Mouse (Mus musculus): ENCODE measurements around the gene Fcgr3. TPM values are rescaled to one million over a fixed set of nuclear protein-coding genes. Genes with fewer than 3 reads are reported as not detected.
A peak's percentile ranks its signal among the peaks of the same experiment; 100 is the strongest.

Fcgr3 gene
- polyA plus RNA-seq, 1 experiment from 2014 or later: 8.3 TPM

GRCm38 (mm10) chr1:171049263-171049662 is 15.5 kb downstream of the Fcgr3 start:
- H3K4me1 ChIP-seq (ENCODE audit: control insufficient read depth, insufficient read depth, low read length): no peaks in the 10 kb centered on the region
- DNase-seq (ENCODE audit: low spot score) (no peak), ATAC-seq (no peak)
- H3K9me3 ChIP-seq (replicated peaks; ENCODE audit: control insufficient read depth, low read length): no peaks in the 10 kb centered on the region
- H3K27ac ChIP-seq (ENCODE audit: low read depth, low read length): no peak overlapping the region
- H3K4me2 ChIP-seq (ENCODE audit: low read length): no peak overlapping the region
- H3K36me3 ChIP-seq (ENCODE audit: control insufficient read depth, insufficient read depth, low read length): no peaks in the 10 kb centered on the region
- H3K9ac ChIP-seq (ENCODE audit: low read length): no peak overlapping the region
- WGBS: 42% methylated on average over 10 of the region's 10 CpGs
- no peaks in the 10 kb centered on the region for H3K27me3 ChIP-seq (replicated peaks; ENCODE audit: control insufficient read depth, insufficient read depth, low read length)
- no peak overlapping the region for H3K4me3 ChIP-seq (ENCODE audit: low read depth, low read length)

GRCm38 (mm10) chr1:171046501-171046900 is 18.2 kb downstream of the Fcgr3 start:
- H3K36me3 ChIP-seq (ENCODE audit: control insufficient read depth, insufficient read depth, low read length): no peaks in the 10 kb centered on the region
- ATAC-seq: no peak
- H3K27me3 ChIP-seq (replicated peaks; ENCODE audit: control insufficient read depth, insufficient read depth, low read length): no peaks in the 10 kb centered on the region
- DNase-seq (ENCODE audit: low spot score): no peak
- H3K4me2 ChIP-seq (ENCODE audit: low read length): no peak overlapping the region
- H3K4me3 ChIP-seq (ENCODE audit: low read depth, low read length): no peak overlapping the region
- no peak overlapping the region for H3K27ac ChIP-seq (ENCODE audit: low read depth, low read length)
- 75% methylated on average over 3 of the region's 3 CpGs for WGBS
- no peaks in the 10 kb centered on the region for H3K9me3 ChIP-seq (replicated peaks; ENCODE audit: control insufficient read depth, low read length)
- no peak overlapping the region for H3K9ac ChIP-seq (ENCODE audit: low read length)
- no peaks in the 10 kb centered on the region for H3K4me1 ChIP-seq (ENCODE audit: control insufficient read depth, insufficient read depth, low read length)

DNA sequence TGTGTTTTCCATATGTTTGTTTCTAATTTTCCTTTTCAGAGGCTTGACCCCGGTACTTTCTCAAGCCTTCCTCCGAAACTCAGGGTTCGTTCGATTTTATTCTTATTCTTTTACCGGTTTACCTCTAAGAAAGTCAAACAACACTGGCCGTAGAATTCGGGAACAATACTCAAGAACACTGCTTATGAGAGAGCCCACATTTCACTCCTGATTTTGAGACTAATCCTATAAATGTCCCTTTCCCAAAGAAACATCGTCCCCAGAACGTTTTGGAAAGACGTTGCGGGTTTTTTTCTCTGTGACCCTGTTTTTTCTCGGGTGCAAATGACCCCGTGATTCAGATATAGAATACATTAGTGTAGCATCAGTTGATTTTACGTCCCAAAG is 19.7 kb downstream of the Fcgr3 start:
- peak overlapping the region; percentile 64 for H3K4me3 ChIP-seq (ENCODE audit: low read depth, low read length)
- no peaks in the 10 kb centered on the region for H3K27me3 ChIP-seq (replicated peaks; ENCODE audit: control insufficient read depth, insufficient read depth, low read length)
- H3K4me1 ChIP-seq (ENCODE audit: control insufficient read depth, insufficient read depth, low read length): no peaks in the 10 kb centered on the region
- H3K27ac ChIP-seq (ENCODE audit: low read depth, low read length): no peak overlapping the region
- DNase-seq (ENCODE audit: low spot score) (peak; percentile 41), ATAC-seq (peak; percentile 25; the same call in 1 of the 2 replicates)
- H3K4me2 ChIP-seq (ENCODE audit: low read length): peak overlapping the region; percentile 53
- H3K9me3 ChIP-seq (replicated peaks; ENCODE audit: control insufficient read depth, low read length): no peaks in the 10 kb centered on the region
- H3K9ac ChIP-seq (ENCODE audit: low read length): peak overlapping the region; percentile 43
- WGBS: 5% methylated on average over 14 of the region's 14 CpGs
- H3K36me3 ChIP-seq (ENCODE audit: control insufficient read depth, insufficient read depth, low read length): no peaks in the 10 kb centered on the region

- WGBS: under 1% methylated on average over 33 of the region's 33 CpGs
- Histone ChIP-seq H3K9me3 (replicated peaks; ENCODE audit: control insufficient read depth, low read length) (no peaks in the 10 kb centered on the region), H3K4me1 (ENCODE audit: control insufficient read depth, insufficient read depth, low read length) (no peaks in the 10 kb centered on the region), H3K36me3 (ENCODE audit: control insufficient read depth, insufficient read depth, low read length) (no peaks in the 10 kb centered on the region), H3K4me3 (ENCODE audit: low read depth, low read length) (peak overlapping the region; percentile 64), H3K4me2 (ENCODE audit: low read length) (peak overlapping the region; percentile 53), H3K27ac (ENCODE audit: low read depth, low read length) (peak overlapping the region; percentile 49), H3K9ac (ENCODE audit: low read length) (peak overlapping the region; percentile 54), H3K27me3 (replicated peaks; ENCODE audit: control insufficient read depth, insufficient read depth, low read length) (no peaks in the 10 kb centered on the region)
- ATAC-seq: peak; percentile 95
- peak; percentile 96 for DNase-seq (ENCODE audit: low spot score)
Measured at GRCm38 (mm10) chr1:171044365-171045078, 20.2 kb downstream of the Fcgr3 start.

DNA sequence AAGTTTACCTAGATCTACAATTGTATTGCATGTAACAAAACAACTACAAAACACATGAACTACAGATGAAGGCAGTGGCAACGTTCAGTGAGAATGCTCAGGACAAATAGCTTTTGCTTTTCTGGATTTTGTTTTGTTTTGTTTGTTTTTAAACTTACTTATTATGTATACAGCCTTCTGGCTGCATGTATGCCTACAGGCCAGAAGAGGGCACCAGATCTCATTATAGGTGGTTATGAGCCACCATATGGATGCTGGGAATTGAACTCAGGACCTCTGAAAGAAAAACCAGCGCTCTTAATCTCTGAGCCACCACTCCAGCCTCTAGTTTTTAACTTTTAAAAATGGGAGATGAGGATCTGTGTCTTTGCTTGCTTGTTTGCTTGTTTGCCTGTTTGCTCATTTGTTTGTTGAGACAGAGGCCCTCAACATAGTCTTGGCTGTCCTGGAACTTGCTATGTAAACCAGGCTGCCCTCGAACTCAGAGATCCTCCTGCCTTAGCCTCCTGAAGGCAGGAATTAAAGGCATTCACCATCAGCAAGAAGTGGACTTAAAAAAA is 21.1 kb downstream of the Fcgr3 start:
- 68% methylated on average over 3 of the region's 3 CpGs for WGBS
- Histone ChIP-seq H3K4me3 (ENCODE audit: low read depth, low read length) (peak overlapping the region; percentile 64), H3K36me3 (ENCODE audit: control insufficient read depth, insufficient read depth, low read length) (no peaks in the 10 kb centered on the region), H3K9me3 (replicated peaks; ENCODE audit: control insufficient read depth, low read length) (no peaks in the 10 kb centered on the region), H3K9ac (ENCODE audit: low read length) (peak overlapping the region; percentile 54), H3K27ac (ENCODE audit: low read depth, low read length) (peak overlapping the region; percentile 49; the same call in 1 of the 2 replicates), H3K4me1 (ENCODE audit: control insufficient read depth, insufficient read depth, low read length) (no peaks in the 10 kb centered on the region), H3K4me2 (ENCODE audit: low read length) (peak overlapping the region; percentile 53), H3K27me3 (replicated peaks; ENCODE audit: control insufficient read depth, insufficient read depth, low read length) (no peaks in the 10 kb centered on the region)
- DNase-seq (ENCODE audit: low spot score) (no peak), ATAC-seq (no peak)

- Histone ChIP-seq H3K4me3 (ENCODE audit: low read depth, low read length) (no peak overlapping the region), H3K9me3 (replicated peaks; ENCODE audit: control insufficient read depth, low read length) (no peaks in the 10 kb centered on the region), H3K27ac (ENCODE audit: low read depth, low read length) (no peak overlapping the region), H3K9ac (ENCODE audit: low read length) (no peak overlapping the region), H3K4me2 (ENCODE audit: low read length) (no peak overlapping the region), H3K27me3 (replicated peaks; ENCODE audit: control insufficient read depth, insufficient read depth, low read length) (no peaks in the 10 kb centered on the region; the same call in 1 of the 2 replicates), H3K4me1 (ENCODE audit: control insufficient read depth, insufficient read depth, low read length) (0 out of 2 replicates have a peak, but pooled peaks cover under 1% of the 10 kb centered on the region), H3K36me3 (ENCODE audit: control insufficient read depth, insufficient read depth, low read length) (no peaks in the 10 kb centered on the region)
- DNase-seq (ENCODE audit: low spot score): no peak
- ATAC-seq: no peak
- WGBS: 89% methylated on average over 7 of the region's 7 CpGs
Measured at GRCm38 (mm10) chr1:171039880-171040279, 24.9 kb downstream of the Fcgr3 start.

DNA sequence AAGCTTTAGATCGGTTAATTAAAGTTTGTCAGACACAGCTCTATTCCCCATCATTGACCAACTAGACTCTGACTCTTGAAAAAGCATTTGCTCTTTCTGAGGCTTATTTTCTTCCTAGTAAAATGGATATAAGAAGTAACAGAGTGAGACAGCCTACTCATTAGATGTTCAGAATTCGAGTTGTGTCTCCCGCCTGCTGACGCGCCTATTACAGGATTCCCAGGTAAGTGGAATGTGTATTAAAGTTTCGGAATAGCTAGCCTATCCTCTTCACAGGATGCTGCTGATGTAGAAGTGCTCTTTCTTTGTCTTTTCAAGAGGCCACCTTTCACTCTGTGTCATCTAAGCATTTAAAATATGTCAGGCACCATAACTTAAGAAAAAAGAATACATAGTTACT is 25.6 kb downstream of the Fcgr3 start:
- ATAC-seq (no peak), DNase-seq (ENCODE audit: low spot score) (no peak)
- H3K4me1 ChIP-seq (ENCODE audit: control insufficient read depth, insufficient read depth, low read length): peaks cover 3% of the 10 kb centered on the region; the same call in 1 of the 2 replicates
- no peak overlapping the region for H3K9ac ChIP-seq (ENCODE audit: low read length)
- no peaks in the 10 kb centered on the region for H3K9me3 ChIP-seq (replicated peaks; ENCODE audit: control insufficient read depth, low read length)
- no peaks in the 10 kb centered on the region; the same call in 1 of the 2 replicates for H3K27me3 ChIP-seq (replicated peaks; ENCODE audit: control insufficient read depth, insufficient read depth, low read length)
- 74% methylated on average over 6 of the region's 6 CpGs for WGBS
- H3K36me3 ChIP-seq (ENCODE audit: control insufficient read depth, insufficient read depth, low read length): no peaks in the 10 kb centered on the region
- H3K4me3 ChIP-seq (ENCODE audit: low read depth, low read length): 0 out of 2 replicates have a peak overlapping the region, but pooled peaks have one; percentile 78
- no peak overlapping the region for H3K27ac ChIP-seq (ENCODE audit: low read depth, low read length)
- 0 out of 2 replicates have a peak overlapping the region, but pooled peaks have one; percentile 20 for H3K4me2 ChIP-seq (ENCODE audit: low read length)

GRCm38 (mm10) chr1:171037861-171038721 is 26.6 kb downstream of the Fcgr3 start:
- peak; percentile 93 for DNase-seq (ENCODE audit: low spot score)
- peak; percentile 84 for ATAC-seq
- peak overlapping the region; percentile 78 for H3K9ac ChIP-seq (ENCODE audit: low read length)
- H3K36me3 ChIP-seq (ENCODE audit: control insufficient read depth, insufficient read depth, low read length): no peaks in the 10 kb centered on the region
- H3K4me3 ChIP-seq (ENCODE audit: low read depth, low read length): peak overlapping the region; percentile 78
- WGBS: under 1% methylated on average over 47 of the region's 47 CpGs
- H3K4me2 ChIP-seq (ENCODE audit: low read length): peak overlapping the region; percentile 49
- H3K27me3 ChIP-seq (replicated peaks; ENCODE audit: control insufficient read depth, insufficient read depth, low read length): no peaks in the 10 kb centered on the region; the same call in 1 of the 2 replicates
- H3K27ac ChIP-seq (ENCODE audit: low read depth, low read length): peak overlapping the region; percentile 85
- no peaks in the 10 kb centered on the region for H3K9me3 ChIP-seq (replicated peaks; ENCODE audit: control insufficient read depth, low read length)
- peaks cover 5% of the 10 kb centered on the region; the same call in 1 of the 2 replicates for H3K4me1 ChIP-seq (ENCODE audit: control insufficient read depth, insufficient read depth, low read length)

Measured in forebrain, embryonic 14.5 days (tissue).